Mouse (Mus musculus) midbrain, embryonic 10.5 days (tissue): ENCODE measurements around the gene Ralgds. TPM values are rescaled to one million over a fixed set of nuclear protein-coding genes. Genes with fewer than 3 reads are reported as not detected.

Experiments used
- DNase-seq: peaks from one replicate; pipeline ENCODE4 v3.0.0-alpha.2; 2017; ENCODE audit warnings: low spot score
- H3K27ac ChIP-seq: fragments of 300-500 bp; sonication (generic); replicated peaks from 2 replicates; pipeline ENCODE4 v1.5.1; 2016; ENCODE audit warnings: mild to moderate bottlenecking
- H3K27me3 ChIP-seq: fragments of 300-500 bp; sonication (generic); 2 replicates; pipeline ENCODE4 v1.6.1; 2016; ENCODE audit warnings: low read depth, mild to moderate bottlenecking; ENCODE audit not compliant: poor library complexity, severe bottlenecking
- H3K36me3 ChIP-seq: fragments of 300-500 bp; sonication (generic); 2 replicates; pipeline ENCODE4 v1.6.1; 2016; ENCODE audit warnings: mild to moderate bottlenecking, moderate library complexity
- H3K4me1 ChIP-seq: fragments of 300-500 bp; sonication (generic); 2 replicates; pipeline ENCODE4 v1.6.1; 2016
- H3K4me3 ChIP-seq: fragments of 300-500 bp; sonication (generic); 2 replicates; pipeline ENCODE4 v1.5.1; 2016; ENCODE audit warnings: mild to moderate bottlenecking, moderate library complexity
- H3K9me3 ChIP-seq: fragments of 300-500 bp; sonication (generic); replicated peaks from 2 replicates; pipeline ENCODE4 v1.6.1; 2016; ENCODE audit warnings: mild to moderate bottlenecking
- WGBS: fragments of 180-500 bp; shearing (Covaris S2); methylation state at CpG from one replicate; pipeline ENCODE4 v1.1.7; 2016; 5-methylcytosine and 5-hydroxymethylcytosine counted together
- polyA plus RNA-seq: library from polyadenylated mRNA; unstranded; fragments of >200 nt; fragmentation: Nextera tagmentation; extraction: Ambion mirVana; gene quantifications from 2 replicates; pipeline ENCODE4 v1.2.1, GENCODE M21; 2016

The Ralgds gene
- polyA plus RNA-seq, 1 experiment from 2014 or later = 31.5 TPM

GRCm38 (mm10) chr2:28588574-28588973 lies 75.6 kb downstream of the Ralgds start:
- Histone ChIP-seq H3K9me3 (no peaks in the 10 kb centered on the region), H3K4me3 (no peak overlapping the region), H3K27me3 (peaks cover 6% of the 10 kb centered on the region; the same call in 1 of the 2 replicates), H3K4me1 (peaks cover 4% of the 10 kb centered on the region), H3K36me3 (no peaks in the 10 kb centered on the region), H3K27ac (no peak overlapping the region)
- no peak for DNase-seq
- 35% methylated on average over 1 of the region's 1 CpGs for WGBS

- Histone ChIP-seq H3K4me1 (no peaks in the 10 kb centered on the region), H3K4me3 (no peak overlapping the region), H3K27ac (no peak overlapping the region), H3K36me3 (no peaks in the 10 kb centered on the region), H3K9me3 (no peaks in the 10 kb centered on the region), H3K27me3 (peaks cover 6% of the 10 kb centered on the region; the same call in 1 of the 2 replicates)
- DNase-seq = no peak
- WGBS = 88% methylated on average over 2 of the region's 2 CpGs
Measured at GRCm38 (mm10) chr2:28591479-28591878, 78.6 kb downstream of the Ralgds start.

DNA sequence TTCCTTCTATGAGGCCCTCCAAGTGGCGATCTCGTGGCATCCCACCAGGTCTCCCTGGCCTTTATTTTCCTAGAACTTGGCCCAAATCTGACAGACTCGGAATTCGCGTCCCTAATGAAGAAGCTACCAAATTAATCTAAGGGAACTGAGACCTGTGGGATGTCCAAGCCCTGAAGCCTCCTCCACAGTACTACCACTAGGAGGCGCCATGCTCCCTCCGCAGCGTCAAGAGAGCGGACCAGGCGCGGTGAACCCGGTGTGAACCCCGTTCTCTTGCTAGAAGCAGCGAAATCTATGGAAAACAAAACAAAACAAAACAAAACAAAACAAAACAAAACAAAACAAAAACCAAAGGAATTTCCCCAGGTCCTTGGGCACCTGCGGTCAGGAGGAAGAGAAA lies 79.9 kb downstream of the Ralgds start:
- Histone ChIP-seq H3K27me3 (peaks cover 6% of the 10 kb centered on the region; the same call in 1 of the 2 replicates), H3K36me3 (no peaks in the 10 kb centered on the region), H3K4me1 (peaks cover 1% of the 10 kb centered on the region; the same call in 1 of the 2 replicates), H3K27ac (no peak overlapping the region), H3K9me3 (no peaks in the 10 kb centered on the region), H3K4me3 (no peak overlapping the region)
- DNase-seq = peak; percentile 63
- 8% methylated on average over 15 of the region's 15 CpGs for WGBS

DNA sequence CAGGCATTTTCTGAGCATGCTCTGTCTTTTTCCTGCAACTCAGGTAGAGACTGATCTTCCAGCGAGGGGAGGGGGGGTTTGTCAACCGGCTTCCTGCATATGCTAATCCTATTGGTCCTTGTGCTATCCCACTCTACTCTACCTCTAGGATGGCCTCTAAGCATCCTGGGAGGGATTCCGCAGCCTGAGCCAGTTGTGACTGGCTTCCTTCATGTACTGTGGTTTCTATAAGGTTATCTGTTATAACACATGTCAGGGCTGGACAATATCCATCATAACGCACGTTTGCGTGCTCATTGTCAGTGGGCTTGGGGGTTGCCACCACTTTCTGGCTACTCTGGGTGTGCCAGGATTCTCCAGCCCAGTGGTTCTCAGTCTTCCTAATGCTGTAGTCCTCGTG lies 83.1 kb downstream of the Ralgds start:
- H3K9me3 ChIP-seq = no peaks in the 10 kb centered on the region
- peaks cover 17% of the 10 kb centered on the region for H3K4me1 ChIP-seq
- peaks cover 6% of the 10 kb centered on the region; the same call in 1 of the 2 replicates for H3K27me3 ChIP-seq
- H3K4me3 ChIP-seq = no peak overlapping the region
- DNase-seq = no peak
- H3K27ac ChIP-seq = no peak overlapping the region
- 87% methylated on average over 7 of the region's 7 CpGs for WGBS
- no peaks in the 10 kb centered on the region for H3K36me3 ChIP-seq

- Histone ChIP-seq H3K27me3 (peaks cover 6% of the 10 kb centered on the region; the same call in 1 of the 2 replicates), H3K4me3 (no peak overlapping the region), H3K9me3 (no peaks in the 10 kb centered on the region), H3K4me1 (peaks cover 22% of the 10 kb centered on the region), H3K36me3 (no peaks in the 10 kb centered on the region), H3K27ac (no peak overlapping the region)
- no peak for DNase-seq
- 88% methylated on average over 7 of the region's 7 CpGs for WGBS
Measured at GRCm38 (mm10) chr2:28596998-28597397, 84.1 kb downstream of the Ralgds start.

DNA sequence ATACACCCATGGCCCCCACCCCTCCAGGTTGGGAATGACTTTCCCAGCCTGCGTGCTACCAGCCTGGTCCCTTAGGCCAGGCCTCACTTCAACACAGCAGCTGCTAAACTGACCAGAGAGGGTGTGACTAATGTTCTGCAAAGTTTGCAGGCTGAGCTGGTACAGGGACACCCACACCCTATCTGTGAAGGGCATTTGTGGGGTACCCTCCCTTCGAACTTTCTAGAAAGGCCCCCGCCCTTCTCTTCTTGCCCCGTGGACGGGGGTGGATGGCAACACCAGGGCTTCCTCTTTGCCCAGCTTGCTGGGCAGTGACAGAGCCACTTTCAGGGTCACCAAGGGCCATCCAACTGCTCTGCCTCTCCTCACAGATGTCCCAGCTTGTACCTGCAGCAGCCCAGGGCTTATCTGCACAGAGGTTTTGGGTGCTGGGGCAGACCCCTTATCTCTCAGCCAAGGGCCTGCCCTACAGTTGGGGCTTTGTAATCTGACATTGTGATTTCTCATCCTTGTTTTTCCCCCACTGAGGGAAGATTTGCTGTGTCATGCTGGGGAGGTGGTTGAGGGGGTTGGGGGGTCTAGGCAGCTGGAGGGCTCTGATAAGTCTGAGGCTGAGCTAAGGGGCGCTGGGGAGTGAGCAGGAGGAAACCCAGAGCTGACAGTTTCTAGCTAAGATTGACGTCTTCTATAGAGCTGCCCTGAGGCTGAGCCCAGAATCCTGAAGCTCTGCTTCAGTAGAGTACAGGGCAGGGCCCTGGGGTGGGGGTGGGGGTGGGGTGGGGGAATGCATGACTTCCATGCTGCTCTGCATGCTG lies 85.0 kb downstream of the Ralgds start:
- Histone ChIP-seq H3K36me3 (no peaks in the 10 kb centered on the region), H3K27ac (peak overlapping the region; percentile 49; the same call in 1 of the 2 replicates), H3K4me3 (no peak overlapping the region), H3K4me1 (peaks cover 22% of the 10 kb centered on the region), H3K9me3 (no peaks in the 10 kb centered on the region), H3K27me3 (peaks cover 6% of the 10 kb centered on the region; the same call in 1 of the 2 replicates)
- no peak for DNase-seq
- WGBS = 77% methylated on average over 7 of the region's 7 CpGs

DNA sequence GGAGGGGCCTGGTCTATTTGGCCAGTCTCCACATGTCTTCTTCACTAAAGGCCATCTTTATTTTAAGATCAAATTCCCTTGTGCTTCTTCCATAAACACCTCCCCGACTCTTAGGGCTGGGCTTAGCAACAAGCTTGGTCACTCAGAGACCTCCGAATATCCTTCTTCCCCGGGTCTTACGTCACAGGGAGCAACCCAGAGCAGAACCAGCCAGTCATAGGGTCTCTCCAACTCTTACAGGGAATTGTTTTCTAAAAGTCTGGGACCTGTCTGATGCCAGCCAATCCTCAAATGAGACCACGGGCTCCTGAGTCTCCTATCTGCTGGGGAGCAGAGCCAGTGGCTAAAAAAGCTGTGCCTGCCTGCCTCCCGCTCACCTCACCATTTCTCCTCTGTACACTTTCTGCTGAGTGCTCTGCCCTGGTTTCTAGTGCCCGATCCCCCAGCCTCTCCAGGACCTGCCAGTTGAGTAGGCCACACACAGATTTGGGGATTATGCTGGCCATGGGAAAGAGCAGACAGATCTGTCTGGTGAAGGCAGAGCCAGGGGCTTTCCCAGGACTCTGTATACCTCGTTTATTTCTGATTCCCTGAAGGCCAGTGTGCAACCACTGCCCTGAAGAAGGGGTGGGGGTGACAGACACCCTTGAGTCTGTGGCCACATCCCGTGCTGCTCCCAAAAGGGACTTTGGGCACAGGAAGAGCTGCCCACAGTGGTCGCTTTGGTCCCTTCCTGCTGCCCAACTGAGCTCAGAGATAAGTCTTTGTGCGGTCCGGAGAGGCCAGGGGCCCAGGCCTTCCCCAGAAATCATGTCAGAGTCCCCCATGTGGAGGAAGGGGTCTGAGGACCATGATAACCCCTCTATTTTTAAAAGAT lies 86.0 kb downstream of the Ralgds start:
- H3K27ac ChIP-seq = peak overlapping the region; percentile 59
- peaks cover 22% of the 10 kb centered on the region for H3K4me1 ChIP-seq
- no peaks in the 10 kb centered on the region for H3K36me3 ChIP-seq
- no peaks in the 10 kb centered on the region for H3K27me3 ChIP-seq
- no peak for DNase-seq
- H3K4me3 ChIP-seq = no peak overlapping the region
- WGBS = 63% methylated on average over 12 of the region's 12 CpGs
- H3K9me3 ChIP-seq = no peaks in the 10 kb centered on the region

- H3K36me3 ChIP-seq = no peaks in the 10 kb centered on the region
- peaks cover 22% of the 10 kb centered on the region for H3K4me1 ChIP-seq
- no peak overlapping the region for H3K4me3 ChIP-seq
- H3K27ac ChIP-seq = peak overlapping the region; percentile 59; the same call in 1 of the 2 replicates
- no peaks in the 10 kb centered on the region for H3K9me3 ChIP-seq
- H3K27me3 ChIP-seq = no peaks in the 10 kb centered on the region
- no peak for DNase-seq
- WGBS = 77% methylated on average over 6 of the region's 6 CpGs
Measured at GRCm38 (mm10) chr2:28599569-28599900, 86.6 kb downstream of the Ralgds start.

DNA sequence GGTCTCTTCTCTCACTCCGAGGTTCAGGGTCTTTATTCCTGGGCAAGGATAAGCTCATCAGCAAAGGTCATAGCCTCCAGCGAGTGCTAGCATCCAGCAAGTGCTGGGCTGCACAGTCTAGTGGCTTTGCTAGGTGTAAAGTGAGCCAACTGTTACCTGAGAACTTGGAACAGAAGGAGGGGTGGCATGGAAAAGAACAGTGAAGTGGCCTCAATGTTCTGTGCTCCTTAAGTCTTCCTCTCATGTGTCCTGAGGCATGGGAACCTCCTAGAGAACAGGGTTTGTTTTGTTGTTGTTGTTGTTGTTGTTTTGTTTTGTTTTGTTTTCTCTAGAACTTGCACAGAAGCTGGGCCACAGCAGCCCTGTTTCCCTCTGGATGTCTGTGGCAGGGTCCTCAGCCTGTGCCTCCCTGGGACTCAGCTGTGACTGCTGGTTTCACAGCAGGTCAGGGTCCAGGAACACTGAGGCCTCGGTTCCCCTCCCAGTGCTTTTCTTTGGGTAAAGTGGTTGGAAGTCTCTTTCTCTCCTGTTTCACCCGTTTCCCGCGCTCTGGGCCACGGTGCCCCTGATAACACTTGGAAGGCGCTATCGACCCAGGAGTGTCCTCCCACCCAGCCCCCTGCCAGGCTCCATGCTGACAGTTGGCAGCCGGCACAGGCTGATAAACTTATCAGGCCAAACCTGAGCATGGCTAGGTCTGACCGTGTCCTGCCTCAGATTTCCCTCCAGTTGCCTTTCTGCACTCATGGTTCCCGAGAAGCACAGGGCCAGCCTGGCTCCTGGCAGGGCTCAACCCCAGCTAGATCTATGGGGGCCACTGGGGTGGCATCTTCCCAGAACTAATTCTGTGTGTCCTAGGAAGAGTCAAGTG lies 89.0 kb downstream of the Ralgds start:
- Histone ChIP-seq H3K27ac (no peak overlapping the region), H3K36me3 (no peaks in the 10 kb centered on the region), H3K4me1 (peaks cover 22% of the 10 kb centered on the region), H3K4me3 (no peak overlapping the region), H3K27me3 (no peaks in the 10 kb centered on the region), H3K9me3 (no peaks in the 10 kb centered on the region)
- DNase-seq = no peak
- WGBS = 62% methylated on average over 12 of the region's 12 CpGs

Other genes starting within 250 kb of the Ralgds start
- 4.9 and 5.5 TPM in 2 replicates for gene Ppp1r26, start 66.3 kb upstream of the Ralgds start, polyA plus RNA-seq
- gene 1700007K13Rik, start 46.8 kb upstream of the Ralgds start, polyA plus RNA-seq = 0.94 and 1.1 TPM in 2 replicates
- gene Mrps2, start 45.1 kb upstream of the Ralgds start, polyA plus RNA-seq = 61.4 and 67.8 TPM in 2 replicates
- gene Gbgt1, start 16.2 kb upstream of the Ralgds start, polyA plus RNA-seq = not detected in 2 replicates
- 0.49 TPM in 1 of 2 replicates, not detected in the other for gene Gm10134, start 7.0 kb upstream of the Ralgds start, polyA plus RNA-seq
- gene Cel, start 50.3 kb downstream of the Ralgds start, polyA plus RNA-seq = not detected in 2 replicates
- gene Gtf3c5, start 70.6 kb downstream of the Ralgds start, polyA plus RNA-seq = 58.1 and 61.3 TPM in 2 replicates
- 4.3 and 4.5 TPM in 2 replicates for gene Gfi1b, start 108.9 kb downstream of the Ralgds start, polyA plus RNA-seq
- gene Tsc1, start 128.1 kb downstream of the Ralgds start, polyA plus RNA-seq = 21.7 and 25.7 TPM in 2 replicates
- gene Spaca9, start 186.6 kb downstream of the Ralgds start, polyA plus RNA-seq = 1.7 and 3.2 TPM in 2 replicates
- 0.61 and 0.72 TPM in 2 replicates for gene Ak8, start 187.0 kb downstream of the Ralgds start, polyA plus RNA-seq